Mouse (Mus musculus) ES-E14 (cell line): Measurements from ENCODE around the gene Cd79b. TPM values are rescaled to one million over a fixed set of nuclear protein-coding genes. Genes with fewer than 3 reads are reported as not detected.

ENCODE experiments used
- DNase-seq: peaks from one replicate; pipeline ENCODE4 v3.0.0-alpha.2; 2013; ENCODE audit warnings: low read depth, low spot score
- H3K27ac ChIP-seq: 2 replicates; pipeline ENCODE4 v1.5.1; 2012; ENCODE audit warnings: low read depth, mild to moderate bottlenecking, low read length, moderate library complexity, mixed read lengths; ENCODE audit not compliant: poor library complexity, insufficient read depth, severe bottlenecking
- H3K36me3 ChIP-seq: 2 replicates; pipeline ENCODE4 v1.6.1; 2012; ENCODE audit warnings: mild to moderate bottlenecking, low read length, moderate library complexity, mixed read lengths; ENCODE audit not compliant: control insufficient read depth, poor library complexity, insufficient read depth, severe bottlenecking
- H3K4me1 ChIP-seq, 2 experiments: fragments of 150-350 bp in 1 of 2; sonication (generic) in 1 of 2; 2 replicates each; pipeline ENCODE4 v1.6.1; 2012; ENCODE audit warnings: low read length in 2 of 2, mild to moderate bottlenecking in 1 of 2, mixed read lengths in 1 of 2; ENCODE audit not compliant: control insufficient read depth in 2 of 2, insufficient read depth in 2 of 2, poor library complexity in 1 of 2
- H3K4me3 ChIP-seq, 2 experiments: fragments of 150-350 bp in 1 of 2; sonication (generic) in 1 of 2; 2 replicates each; pipeline ENCODE4 v1.5.1; 2012; ENCODE audit warnings: low read length in 2 of 2, low read depth in 1 of 2, mild to moderate bottlenecking in 1 of 2, mixed read lengths in 1 of 2; ENCODE audit not compliant: insufficient read depth in 1 of 2, poor library complexity in 1 of 2, severe bottlenecking in 1 of 2
- H3K9ac ChIP-seq: 2 replicates; pipeline ENCODE4 v1.6.1; 2012; ENCODE audit warnings: low read depth, mild to moderate bottlenecking, low read length, mixed read lengths; ENCODE audit not compliant: poor library complexity, insufficient read depth, severe bottlenecking
- H3K9me3 ChIP-seq: fragments of 150-350 bp; sonication (generic); 2 replicates; pipeline ENCODE4 v1.6.1; 2012; ENCODE audit warnings: low read depth, mild to moderate bottlenecking, low read length; ENCODE audit not compliant: control insufficient read depth, insufficient read depth
- CHD2 ChIP-seq: IDR thresholded peaks from 2 replicates; pipeline ENCODE4 v1.6.1; 2014; ENCODE audit warnings: mild to moderate bottlenecking, low read depth, low read length, inconsistent platforms
- HCFC1 ChIP-seq: IDR thresholded peaks from 2 replicates; pipeline ENCODE4 v1.6.1; 2012; ENCODE audit warnings: low read length, inconsistent platforms, borderline replicate concordance; ENCODE audit not compliant: insufficient read depth
- MAFK ChIP-seq: IDR thresholded peaks from 2 replicates; pipeline ENCODE4 v1.6.1; 2014; ENCODE audit warnings: mild to moderate bottlenecking, low read depth, low read length, inconsistent platforms; ENCODE audit not compliant: insufficient read depth
- ZC3H11A ChIP-seq: IDR thresholded peaks from 2 replicates; pipeline ENCODE4 v1.6.1; 2012; ENCODE audit warnings: low read depth, mild to moderate bottlenecking, inconsistent platforms, low read length, borderline replicate concordance
- ZNF384 ChIP-seq: IDR thresholded peaks from 2 replicates; pipeline ENCODE4 v1.6.1; 2012; ENCODE audit warnings: low read depth, low read length, inconsistent platforms
- in situ Hi-C, 2 experiments: fragments of 600-800 bp; cut with MboI; formaldehyde crosslinking; loops; one replicate each; pipeline ENCODE4 v1.15.1; 2025; ENCODE audit warnings: low sequenced_read_pairs in 2 of 2, inconsistent platforms in 1 of 2; ENCODE audit not compliant: unreplicated experiment in 2 of 2
- total RNA-seq: library from RNA; depleted of rRNA; stranded (reverse); fragments of 300-350 nt; gene quantifications from 2 replicates; pipeline ENCODE4 v1.2.3, GENCODE M21; 2012

Gene Cd79b
- total RNA-seq, 1 experiment, result 3.6 TPM

- no peak overlapping the region for H3K4me3 ChIP-seq
- peaks cover 4 to 15% of the 10 kb centered on the region in 2 experiments; a peak in 3 of 4 replicates for H3K4me1 ChIP-seq
- H3K27ac ChIP-seq, result no peak overlapping the region
- H3K36me3 ChIP-seq, result no peaks in the 10 kb centered on the region
- DNase-seq, result no peak
- in situ Hi-C loops, result no loop called here
- no peaks in the 10 kb centered on the region for H3K9me3 ChIP-seq
- TF ChIP-seq MAFK, result no peak
- no peak for TF ChIP-seq HCFC1
- TF ChIP-seq ZC3H11A, result no peak
- TF ChIP-seq ZNF384, result no peak
- TF ChIP-seq CHD2, result no peak
- no peak overlapping the region for H3K9ac ChIP-seq
Measured at GRCm38 (mm10) chr11:106316416-106316815, 1.9 kb upstream of the Cd79b start.

GRCm38 (mm10) chr11:106313533-106313932 lies 1.0 kb downstream of the Cd79b start:
- Histone ChIP-seq H3K36me3 (no peaks in the 10 kb centered on the region), H3K9ac (no peak overlapping the region), H3K4me3 (no peak overlapping the region), H3K27ac (no peak overlapping the region), H3K9me3 (no peaks in the 10 kb centered on the region), H3K4me1 (peaks cover 0 to 12% of the 10 kb centered on the region in 2 experiments; a peak in 2 of 4 replicates)
- DNase-seq, result no peak
- in situ Hi-C loops, result no loop called here
- TF ChIP-seq MAFK (no peak), ZC3H11A (no peak), HCFC1 (no peak), ZNF384 (no peak), CHD2 (no peak)

- in situ Hi-C loops, result no loop called here
Measured at GRCm38 (mm10) chr11:106310123-106310522, 4.4 kb downstream of the Cd79b start.

GRCm38 (mm10) chr11:106308162-106308561 lies 6.4 kb downstream of the Cd79b start:
- H3K36me3 ChIP-seq, result no peaks in the 10 kb centered on the region
- no peak for TF ChIP-seq HCFC1
- TF ChIP-seq ZNF384, result no peak
- no peak for TF ChIP-seq ZC3H11A
- no peak for TF ChIP-seq CHD2
- TF ChIP-seq MAFK, result no peak
- H3K4me3 ChIP-seq, result no peak overlapping the region
- no peak overlapping the region for H3K27ac ChIP-seq
- H3K4me1 ChIP-seq, result no peaks in the 10 kb centered on the region; a peak in 1 of 4 replicates
- no peak for DNase-seq
- no peak overlapping the region for H3K9ac ChIP-seq
- in situ Hi-C loops, result no loop called here
- H3K9me3 ChIP-seq, result no peaks in the 10 kb centered on the region

More at GRCm38 (mm10) chr11:106310123-106310522, 4.4 kb downstream of the Cd79b start:
- TF ChIP-seq CHD2 (no peak), ZC3H11A (no peak), HCFC1 (no peak), ZNF384 (no peak), MAFK (no peak)
- Histone ChIP-seq H3K9me3 (no peaks in the 10 kb centered on the region), H3K4me3 (no peak overlapping the region), H3K36me3 (no peaks in the 10 kb centered on the region), H3K9ac (no peak overlapping the region), H3K4me1 (peaks cover 0 to 12% of the 10 kb centered on the region in 2 experiments; a peak in 2 of 4 replicates), H3K27ac (no peak overlapping the region)
- DNase-seq, result no peak
